Mouse (Mus musculus) brain, embryonic 18.5 days (tissue): ENCODE data around the gene Fam229a.
"Not testable (repeated sequence)": the region's sequence is repeated elsewhere in the genome, so short reads cannot be mapped to it uniquely, and the experiment has no call there.

Source experiments
- DNase-seq: peaks from one replicate; pipeline ENCODE4 v3.0.0-alpha.2; 2012; ENCODE audit warnings: low read depth, low spot score

Fam229a gene

DNA sequence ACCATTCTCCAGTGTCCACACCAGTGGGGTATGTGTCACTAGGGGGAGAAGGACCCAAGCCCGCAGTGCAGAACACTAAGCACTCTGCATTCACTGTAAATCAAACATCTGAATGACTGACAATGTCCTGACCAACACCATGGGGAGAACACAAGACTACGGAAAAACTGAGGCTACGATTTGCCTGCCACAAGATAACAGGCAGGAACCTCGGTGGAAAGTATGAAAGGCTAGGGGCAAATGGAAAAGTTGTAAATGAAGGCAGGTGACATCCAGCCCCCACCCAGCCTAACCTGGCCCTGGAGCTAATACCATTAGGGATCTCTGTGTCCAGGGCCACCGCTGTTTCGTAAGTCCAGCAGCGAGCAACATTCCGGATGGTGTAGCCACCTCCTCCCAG, 27.5 kb downstream of the Fam229a start:
- DNase-seq: no peak

DNA sequence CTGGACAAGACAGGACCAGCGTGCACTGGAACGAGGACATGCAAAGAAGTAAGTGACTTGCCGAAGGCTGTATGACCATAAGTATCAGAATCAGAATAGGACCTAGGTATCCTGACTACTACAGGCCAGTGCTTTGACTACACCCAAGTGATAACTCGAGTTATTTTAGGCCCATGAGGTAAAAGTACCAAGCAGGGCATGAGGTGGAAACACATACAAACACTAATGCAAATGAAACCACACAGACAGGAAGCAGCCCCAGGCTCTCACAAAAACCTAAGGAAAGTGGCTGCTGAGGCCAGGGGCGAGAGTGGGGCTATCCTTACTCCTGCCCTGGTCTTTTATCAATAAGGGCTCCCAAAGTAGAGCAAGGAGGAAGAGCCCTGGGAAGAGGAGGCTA, 34.3 kb downstream of the Fam229a start:
- DNase-seq: no peak

DNA sequence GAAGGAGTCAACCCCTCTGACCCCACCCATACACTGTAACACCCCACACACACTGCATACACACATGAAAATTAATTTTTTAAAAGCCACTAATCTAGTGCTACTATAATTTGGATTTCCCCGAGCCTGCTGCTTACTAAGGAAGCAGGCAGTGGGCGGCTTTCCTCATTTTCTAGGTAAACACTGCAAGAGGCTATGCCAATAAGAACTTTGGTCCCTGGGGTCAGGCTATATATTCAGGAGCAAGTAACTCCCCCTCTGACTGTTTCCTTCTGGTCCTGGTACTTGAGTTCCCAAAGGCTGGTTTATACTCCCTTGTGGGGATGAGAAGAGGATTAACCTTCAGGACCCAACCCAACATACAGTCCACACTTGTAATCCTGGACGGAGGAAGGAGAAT, 34.9 kb downstream of the Fam229a start:
- DNase-seq: no peak

- DNase-seq: not testable (repeated sequence)
Measured at GRCm38 (mm10) chr4:129528901-129529300, 37.9 kb downstream of the Fam229a start.

GRCm38 (mm10) chr4:129540012-129540411, 49.0 kb downstream of the Fam229a start:
- DNase-seq: no peak
